Mouse (Mus musculus): Measurements from ENCODE around the gene Krt33a.

Krt33a gene

DNA sequence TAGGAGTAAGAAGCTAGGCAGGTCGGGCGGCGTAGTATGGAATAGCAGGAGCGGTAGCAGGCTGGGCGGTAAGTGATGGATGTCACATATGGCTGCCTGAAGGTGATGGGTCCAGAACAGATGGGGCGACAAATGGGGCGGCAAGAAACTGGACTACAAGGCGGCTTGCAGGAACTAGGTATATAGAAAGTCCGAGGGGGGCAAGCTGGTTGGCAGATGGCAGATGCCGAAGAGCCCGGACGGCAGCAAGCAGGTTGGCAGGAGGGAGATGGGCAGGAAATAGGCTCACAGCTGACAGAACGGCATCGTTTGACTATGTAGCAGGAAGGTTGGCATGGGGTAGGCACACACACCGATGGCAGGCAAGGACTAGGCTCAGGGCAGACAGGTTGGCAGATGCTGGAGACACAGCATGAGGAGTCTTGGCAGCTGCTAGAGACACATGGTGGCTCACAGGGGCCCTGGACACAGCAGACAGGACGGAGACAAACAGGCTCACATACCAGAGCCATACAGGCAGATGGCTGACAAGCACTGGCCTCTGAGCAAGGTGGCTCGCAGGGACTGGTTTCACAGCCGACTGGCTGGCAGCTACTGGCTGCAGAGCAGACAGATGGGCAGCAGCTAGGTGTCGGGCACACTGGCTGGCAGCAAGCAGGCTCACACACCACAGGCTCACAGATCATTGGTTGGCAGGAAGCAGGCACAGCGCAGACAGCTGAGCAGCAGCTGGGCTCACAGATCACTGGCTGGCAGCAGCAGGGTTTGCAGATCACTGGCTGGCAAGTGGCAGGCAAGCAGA is 30.5 kb downstream of the Krt33a start:
- peak; percentile 85 for DNase-seq

DNA sequence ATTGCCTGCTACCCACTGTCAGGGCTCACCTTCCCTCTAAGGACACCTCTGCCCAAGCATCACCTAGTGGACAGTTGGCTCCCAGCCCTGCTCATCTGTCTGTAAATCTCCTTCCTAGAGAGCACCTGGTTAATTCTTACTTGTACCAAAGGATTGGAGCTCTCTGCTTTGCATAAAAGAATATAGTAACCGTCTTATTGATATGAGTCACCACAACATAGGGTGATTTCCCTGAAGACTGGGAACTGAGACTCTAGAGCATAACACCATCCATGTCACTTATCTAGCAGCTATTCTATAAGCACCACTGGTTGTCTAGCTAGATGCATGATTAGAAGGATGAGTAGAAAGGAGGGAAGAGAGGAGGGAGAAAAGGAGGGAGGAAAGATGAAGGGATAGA is 32.6 kb downstream of the Krt33a start:
- DNase-seq: no peak

DNA sequence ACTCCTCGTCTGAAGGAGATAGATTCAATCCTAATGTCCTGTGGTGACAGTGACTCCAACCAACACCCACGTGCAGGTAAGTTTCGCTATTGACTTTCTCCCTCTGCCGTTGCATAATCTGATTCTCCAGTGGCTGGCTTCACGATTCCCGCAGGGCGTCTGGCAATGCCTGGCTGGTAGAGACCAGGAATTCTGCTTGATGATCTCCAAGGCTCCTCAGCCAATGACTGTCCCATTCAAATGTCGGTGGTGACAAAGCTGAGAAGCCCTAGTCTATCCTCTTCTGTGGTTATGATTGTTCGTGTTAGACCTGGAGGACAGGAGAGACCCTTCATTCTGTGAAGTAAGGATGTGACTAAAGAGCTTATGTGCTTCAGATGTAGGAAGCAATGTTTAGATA is 33.3 kb downstream of the Krt33a start:
- DNase-seq: no peak

DNA sequence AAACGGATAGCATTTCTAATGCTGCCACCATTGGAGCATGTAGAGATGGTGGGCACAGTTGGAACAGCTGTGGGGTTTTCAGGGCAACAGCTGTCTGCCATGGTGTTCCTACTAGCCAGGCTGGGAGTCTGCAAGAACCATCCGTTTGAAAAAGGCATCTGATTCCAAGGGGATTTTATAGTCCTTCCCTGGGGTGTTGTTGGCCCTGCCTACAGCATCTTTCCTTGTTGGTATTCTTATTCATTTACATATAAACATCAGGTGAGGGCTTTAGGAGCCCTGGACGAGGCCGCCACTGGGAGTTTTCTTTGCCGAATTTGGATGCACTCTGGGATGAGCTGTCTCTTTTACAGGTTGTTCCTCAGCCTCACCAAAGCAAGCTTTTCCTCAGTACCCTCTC is 37.1 kb downstream of the Krt33a start, which contains the start of gene Krtap29-1:
Gene Krtap29-1, minus strand, starts transcription at position 101 of the 400 bp plus-strand sequence.
- DNase-seq: no peak

DNA sequence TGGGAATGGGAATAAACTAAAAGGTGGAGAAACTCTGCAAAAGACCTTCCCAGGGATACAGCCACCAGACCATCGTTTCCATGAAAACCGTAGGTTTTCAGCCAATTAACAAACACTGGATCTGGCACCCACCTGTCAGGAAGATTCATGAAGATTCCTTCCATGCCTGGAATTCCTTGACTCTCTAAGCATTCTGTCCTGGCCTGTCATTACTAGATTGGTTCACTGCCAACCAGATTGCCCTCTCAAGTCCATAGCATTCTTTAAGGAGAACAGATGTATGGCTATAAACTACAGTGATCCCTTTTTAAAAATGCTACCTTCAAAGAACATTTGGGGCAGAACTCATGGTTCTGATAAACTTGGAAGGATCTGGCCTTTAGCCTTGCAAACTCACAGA is 50.1 kb downstream of the Krt33a start:
- no peak for DNase-seq

DNA sequence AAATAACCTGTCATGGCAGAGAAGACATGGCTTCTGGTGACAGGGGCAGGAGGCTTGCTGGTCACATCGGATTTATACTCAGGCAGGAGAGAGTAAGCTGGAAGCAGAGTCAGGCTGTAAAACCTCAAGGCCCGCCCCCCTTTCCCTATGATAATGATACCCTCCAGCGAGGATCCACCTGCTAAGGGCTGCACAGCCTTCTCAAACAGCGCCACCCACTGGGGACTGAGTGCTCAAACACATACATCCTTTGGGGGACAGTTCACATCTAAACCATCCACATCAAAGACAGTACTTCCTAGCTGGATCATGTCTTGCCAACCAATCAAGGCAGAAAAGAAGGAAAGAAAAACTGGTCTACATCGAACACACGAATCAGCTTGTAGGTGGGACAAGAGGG is 51.8 kb downstream of the Krt33a start:
- DNase-seq: no peak
